Mouse (Mus musculus) left cerebral cortex, adult 2 months (tissue): ENCODE results near the gene Oscp1. TPM values are rescaled to one million over a fixed set of nuclear protein-coding genes. Genes with fewer than 3 reads are reported as not detected.

Experiments used
- DNase-seq, 2 experiments: peaks; one replicate each; pipeline ENCODE4 v3.0.0; 2021 to 2022; ENCODE audit warnings: low spot score in 2 of 2, mixed read lengths in 1 of 2; ENCODE audit errors: extremely low spot score in 1 of 2
- H3K27ac ChIP-seq: fragments of 200-600 bp; 2 replicates; pipeline ENCODE4 v1.8.1; 2022
- H3K4me3 ChIP-seq: fragments of 200-600 bp; 2 replicates; pipeline ENCODE4 v1.8.1; 2022
- CTCF ChIP-seq: fragments of 200-600 bp; IDR thresholded peaks from 2 replicates; pipeline ENCODE4 v1.8.1; 2022; ENCODE audit warnings: antibody characterized with exemption, mild to moderate bottlenecking, moderate library complexity
- intact Hi-C: fragments of 180-260 bp; cut with DNase I; formaldehyde crosslinking; loops from one replicate; pipeline ENCODE4 v1.15.1; 2025
- total RNA-seq, 2 experiments: library from RNA; stranded (reverse); gene quantifications; 2 replicates each; pipeline ENCODE4 v1.2.3; 2021

Gene Oscp1
- total RNA-seq, 2 experiments from 2014 or later = 49.2 to 57.1 TPM

GRCm38 (mm10) chr4:126103590-126104068 lies 45.3 kb downstream of the Oscp1 start, which contains the start of gene Stk40:
Gene Stk40, plus strand, starts transcription at chr4:126103957.
- DNase-seq = peak; percentile 94 to 95
- TF ChIP-seq CTCF = peak; percentile 77
- intact Hi-C loops = loop anchor here (5.0 kb wide), 1 partner anchor 149 kb away; no protein-coding TSS in a partner anchor
- H3K4me3 ChIP-seq = peak within 1 kb of the TSS; percentile 99
- peak within 1 kb of the TSS; percentile 95 for H3K27ac ChIP-seq

- Histone ChIP-seq H3K4me3 (peak overlapping the region; percentile 99), H3K27ac (peak overlapping the region; percentile 95)
- no peak for TF ChIP-seq CTCF
- DNase-seq = peak; percentile 35 to 37
- intact Hi-C loops = loop anchor here (5.0 kb wide), 1 partner anchor 148 kb away; no protein-coding TSS in a partner anchor
These were observed 46.1 kb downstream of the Oscp1 start for GRCm38 (mm10) chr4:126104261-126105075.

GRCm38 (mm10) chr4:126105131-126105783 lies 46.9 kb downstream of the Oscp1 start:
- H3K4me3 ChIP-seq = peak overlapping the region; percentile 99
- peak overlapping the region; percentile 95 for H3K27ac ChIP-seq
- no peak for TF ChIP-seq CTCF
- no peak for DNase-seq
- intact Hi-C loops = no loop called here

GRCm38 (mm10) chr4:126108061-126108740 lies 49.8 kb downstream of the Oscp1 start:
- peak overlapping the region; percentile 24; the same call in 1 of the 2 replicates for H3K27ac ChIP-seq
- intact Hi-C loops = no loop called here

GRCm38 (mm10) chr4:126109613-126110373 lies 51.4 kb downstream of the Oscp1 start:
- Histone ChIP-seq H3K4me3 (no peak overlapping the region), H3K27ac (peak overlapping the region; percentile 90)
- DNase-seq = no peak
- TF ChIP-seq CTCF = no peak
- intact Hi-C loops = no loop called here

More at GRCm38 (mm10) chr4:126108061-126108740, 49.8 kb downstream of the Oscp1 start:
- no peak for DNase-seq
- TF ChIP-seq CTCF = no peak
- no peak overlapping the region for H3K4me3 ChIP-seq

GRCm38 (mm10) chr4:126110374-126111152 lies 52.2 kb downstream of the Oscp1 start:
- H3K27ac ChIP-seq = peak overlapping the region; percentile 90
- DNase-seq = peak; percentile 80 to 85
- intact Hi-C loops = no loop called here
- H3K4me3 ChIP-seq = peak overlapping the region; percentile 1
- no peak; the same call in none of the 2 replicates for TF ChIP-seq CTCF

GRCm38 (mm10) chr4:126111153-126111549 lies 52.8 kb downstream of the Oscp1 start:
- intact Hi-C loops = no loop called here
- DNase-seq = no peak
- peak overlapping the region; percentile 1 for H3K4me3 ChIP-seq

GRCm38 (mm10) chr4:126113243-126113642 lies 54.9 kb downstream of the Oscp1 start:
- TF ChIP-seq CTCF = no peak
- intact Hi-C loops = loop anchor here (1.0 kb wide), 1 partner anchor 27 kb away; no protein-coding TSS in a partner anchor

More at GRCm38 (mm10) chr4:126111153-126111549, 52.8 kb downstream of the Oscp1 start:
- TF ChIP-seq CTCF = no peak
- peak overlapping the region; percentile 90 for H3K27ac ChIP-seq

GRCm38 (mm10) chr4:126113943-126114342 lies 55.6 kb downstream of the Oscp1 start:
- peak; percentile 77 for TF ChIP-seq CTCF
- Histone ChIP-seq H3K4me3 (no peak overlapping the region), H3K27ac (peak overlapping the region; percentile 38; the same call in 1 of the 2 replicates)
- peak in 1 of 2 experiments; percentile 51 for DNase-seq
- intact Hi-C loops = loop anchor here (1.0 kb wide), 1 partner anchor 28 kb away; no protein-coding TSS in a partner anchor

More at GRCm38 (mm10) chr4:126113243-126113642, 54.9 kb downstream of the Oscp1 start:
- no peak for DNase-seq
- H3K4me3 ChIP-seq = no peak overlapping the region
- peak overlapping the region; percentile 38 for H3K27ac ChIP-seq

- H3K4me3 ChIP-seq = no peak overlapping the region
- no peak for TF ChIP-seq CTCF
- H3K27ac ChIP-seq = no peak overlapping the region
- DNase-seq = no peak
- intact Hi-C loops = no loop called here
These were observed 57.0 kb downstream of the Oscp1 start for GRCm38 (mm10) chr4:126115411-126115810.
